8 mouse cellular contexts compared by ENCODE assay signal in genomic region chr19:46961652-46962051, GRCm38 (mm10). TPM values are rescaled to one million over a fixed set of nuclear protein-coding genes. Genes with fewer than 3 reads are reported as not detected.
DNase-seq lines count a peak whose midpoint lies in the region; ATAC-seq lines count a peak whose summit lies in the region.

No protein-coding gene starts in this region.

- H3K36me3 ChIP-seq in intestine, embryonic 16.5 days (ENCODE audit: control insufficient read depth, insufficient read depth, low read length): 0 out of 2 replicates have a peak, but pooled peaks cover 3% of the 10 kb centered on the region
- peaks cover 2% of the 10 kb centered on the region; the same call in 1 of the 2 replicates for H3K36me3 ChIP-seq in midbrain, embryonic 10.5 days

- peak overlapping the region; percentile 92 for H3K9ac ChIP-seq in intestine, embryonic 16.5 days (ENCODE audit: low read depth, low read length)

- whole genome bisulfite sequencing in intestine, embryonic 16.5 days: 2% methylated on average over 28 of the region's 36 CpGs
- under 1% methylated on average over 35 of the region's 36 CpGs for WGBS in midbrain, embryonic 10.5 days

- no peaks in the 10 kb centered on the region for H3K9me3 ChIP-seq in intestine, embryonic 16.5 days (ENCODE audit: control insufficient read depth, low read length)
- H3K9me3 ChIP-seq in midbrain, embryonic 10.5 days (replicated peaks): no peaks in the 10 kb centered on the region

- ATAC-seq in intestine, embryonic 16.5 days: peak; percentile 87

- H3K4me3 ChIP-seq in intestine, embryonic 16.5 days (ENCODE audit: low read length): peak overlapping the region; percentile 83
- H3K4me3 ChIP-seq in midbrain, embryonic 10.5 days: peak overlapping the region; percentile 87

- H3K27me3 ChIP-seq in intestine, embryonic 16.5 days (replicated peaks; ENCODE audit: control insufficient read depth, insufficient read depth, low read length): no peaks in the 10 kb centered on the region
- no peaks in the 10 kb centered on the region for H3K27me3 ChIP-seq in midbrain, embryonic 10.5 days (ENCODE audit: low read depth, poor library complexity, severe bottlenecking)

- H3K4me1 ChIP-seq in intestine, embryonic 16.5 days (ENCODE audit: control insufficient read depth, insufficient read depth, low read length): peaks cover 13% of the 10 kb centered on the region
- peaks cover 29% of the 10 kb centered on the region for H3K4me1 ChIP-seq in midbrain, embryonic 10.5 days

- peak overlapping the region; percentile 95 for H3K27ac ChIP-seq in intestine, embryonic 16.5 days (ENCODE audit: low read length)
- H3K27ac ChIP-seq in midbrain, embryonic 10.5 days (replicated peaks): peak overlapping the region; percentile 94

- H3K4me2 ChIP-seq in intestine, embryonic 16.5 days (ENCODE audit: low read depth, low read length): peak overlapping the region; percentile 70

- intact Hi-C loops in gastrocnemius, postnatal 36 days (cut with DNase I): loop anchor here (10.0 kb wide), 1 partner anchor 367 kb away; the partner anchor contains the start of gene Wbp1l
- intact Hi-C loops in left cerebral cortex, postnatal 36 days (cut with DNase I): loop anchor here (2.0 to 5.0 kb wide), 2 partner anchors 34 to 53 kb away; no protein-coding TSS in a partner anchor

- DNase-seq in adrenal gland, adult (ENCODE audit: inconsistent age in 2 of 2, low spot score in 1 of 2): peak; percentile 88 to 95
- peak; percentile 91 for DNase-seq in embryo, embryonic 11 days
- peak; percentile 74 to 76 for DNase-seq in gastrocnemius, postnatal 36 days
- peak; percentile 87 for DNase-seq in left cerebral cortex, postnatal 36 days (ENCODE audit: low spot score in 2 of 2)
- peak; percentile 86 for DNase-seq in midbrain, embryonic 10.5 days (ENCODE audit: low spot score)
- DNase-seq in right cerebral cortex, postnatal 36 days (ENCODE audit: low spot score in 2 of 2): peak; percentile 84 to 86
- peak; percentile 74 for DNase-seq in yolk sac, embryonic 10.5 days (ENCODE audit: low spot score)

RNA-seq across cellular contexts. Expression of gene Ina, which starts 52.8 kb away (rescaled TPM):
- not detected for total RNA-seq in gastrocnemius, postnatal 36 days (2021)
- 5.6 and 7.9 TPM in 2 replicates for polyA plus RNA-seq in intestine, embryonic 16.5 days (2015; fragmentation: Nextera tagmentation; extraction: Ambion mirVana)
- 100 to 1,000 TPM; 209 to 221 TPM for total RNA-seq in left cerebral cortex, postnatal 36 days (2021)
- 51.0 and 98.3 TPM in 2 replicates for polyA plus RNA-seq in midbrain, embryonic 10.5 days (2016; fragmentation: Nextera tagmentation; extraction: Ambion mirVana)

RNA-seq across cellular contexts. Expression of gene Nt5c2, which starts 53.3 kb away (rescaled TPM):
- 10 to 100 TPM in 1 of 2 experiments, 1 to 10 TPM in 1; 6.3 to 10.2 TPM for total RNA-seq in gastrocnemius, postnatal 36 days (2021)
- 37.6 and 45.3 TPM in 2 replicates for polyA plus RNA-seq in intestine, embryonic 16.5 days (2015; fragmentation: Nextera tagmentation; extraction: Ambion mirVana)
- 10 to 100 TPM; 68.1 to 78.8 TPM for total RNA-seq in left cerebral cortex, postnatal 36 days (2021)
- polyA plus RNA-seq in midbrain, embryonic 10.5 days (2016; fragmentation: Nextera tagmentation; extraction: Ambion mirVana): 64.1 and 77.4 TPM in 2 replicates

Comparison
In these comparisons a context has a peak if more than half of its experiments do, and no peak if none do; other contexts are left out.
1. Peak in every context shown above with its lines: DNase-seq, ATAC-seq, H3K4me3 ChIP-seq and H3K27ac ChIP-seq.
2. RNA of gene Ina, which starts 52.8 kb away (total RNA-seq): 209 to 221 TPM in left cerebral cortex, postnatal 36 days; not detected in gastrocnemius, postnatal 36 days; every median in the first group is over 100 times any median in the second.
3. RNA of gene Nt5c2, which starts 53.3 kb away (total RNA-seq): 68.1 to 78.8 TPM in left cerebral cortex, postnatal 36 days; 6.3 to 10.2 TPM in gastrocnemius, postnatal 36 days; every median in the first group is over 4 times any median in the second.